Mouse (Mus musculus) bone marrow, adult 2 months (tissue): ENCODE data around the gene Prkci.

Experiments used
- CTCF ChIP-seq: fragments of 200-500 bp; IDR thresholded peaks from 2 replicates; pipeline ENCODE4 v1.5.1; 2011; ENCODE audit warnings: low read length, control low read depth; ENCODE audit not compliant: control insufficient read depth, insufficient read depth
- POLR2A ChIP-seq: fragments of 200-500 bp; IDR thresholded peaks from 2 replicates; pipeline ENCODE4 v1.6.1; 2011; ENCODE audit warnings: low read depth, mild to moderate bottlenecking, control low read depth, low read length, borderline replicate concordance; ENCODE audit not compliant: control insufficient read depth

- no peak for TF ChIP-seq POLR2A
- no peak for TF ChIP-seq CTCF
These were observed 43.1 kb downstream of the Prkci start for GRCm38 (mm10) chr3:31038689-31039088.
